Mouse (Mus musculus) forebrain, embryonic 15.5 days (tissue): Measurements from ENCODE around the gene Tnfrsf19. TPM values are rescaled to one million over a fixed set of nuclear protein-coding genes. Genes with fewer than 3 reads are reported as not detected.

Experiments used
- ATAC-seq: fragments of 200-750 bp; cut with Nextera tagmentation; replicated peaks from 2 replicates; pipeline ENCODE4 v1.8.0; 2017; ENCODE audit warnings: mild to moderate bottlenecking, moderate TSS enrichment, moderate library complexity
- H3K27ac ChIP-seq: fragments of 300-500 bp; sonication (generic); replicated peaks from 2 replicates; pipeline ENCODE4 v1.5.1; 2015; ENCODE audit warnings: mild to moderate bottlenecking, inconsistent platforms
- H3K27me3 ChIP-seq: fragments of 300-500 bp; sonication (generic); 2 replicates; pipeline ENCODE4 v1.6.1; 2015; ENCODE audit warnings: inconsistent platforms
- H3K36me3 ChIP-seq: fragments of 300-500 bp; sonication (generic); 2 replicates; pipeline ENCODE4 v1.6.1; 2015; ENCODE audit warnings: mild to moderate bottlenecking, inconsistent platforms
- H3K4me1 ChIP-seq: fragments of 300-500 bp; sonication (generic); 2 replicates; pipeline ENCODE4 v1.6.1; 2015; ENCODE audit warnings: inconsistent platforms
- H3K4me2 ChIP-seq: fragments of 300-500 bp; sonication (generic); replicated peaks from 2 replicates; pipeline ENCODE4 v1.6.1; 2015; ENCODE audit warnings: mild to moderate bottlenecking, inconsistent platforms
- H3K4me3 ChIP-seq: fragments of 300-500 bp; sonication (generic); 2 replicates; pipeline ENCODE4 v1.5.1; 2015; ENCODE audit warnings: mild to moderate bottlenecking, inconsistent platforms
- H3K9ac ChIP-seq: fragments of 300-500 bp; sonication (generic); replicated peaks from 2 replicates; pipeline ENCODE4 v1.6.1; 2015; ENCODE audit warnings: mild to moderate bottlenecking, inconsistent platforms
- H3K9me3 ChIP-seq: fragments of 300-500 bp; sonication (generic); 2 replicates; pipeline ENCODE4 v1.6.1; 2016; ENCODE audit warnings: inconsistent platforms
- WGBS: fragments of 180-500 bp; shearing (Covaris S2); methylation state at CpG from one replicate; pipeline ENCODE4 v1.1.7; 2015; ENCODE audit warnings: mixed read lengths; 5-methylcytosine and 5-hydroxymethylcytosine counted together
- polyA plus RNA-seq: library from polyadenylated mRNA; unstranded; fragments of >200 nt; fragmentation: Nextera tagmentation; extraction: Ambion mirVana; gene quantifications from 2 replicates; pipeline ENCODE4 v1.2.1, GENCODE M21; 2015

The Tnfrsf19 gene
- polyA plus RNA-seq = 45.1 and 50.0 TPM in 2 replicates

DNA sequence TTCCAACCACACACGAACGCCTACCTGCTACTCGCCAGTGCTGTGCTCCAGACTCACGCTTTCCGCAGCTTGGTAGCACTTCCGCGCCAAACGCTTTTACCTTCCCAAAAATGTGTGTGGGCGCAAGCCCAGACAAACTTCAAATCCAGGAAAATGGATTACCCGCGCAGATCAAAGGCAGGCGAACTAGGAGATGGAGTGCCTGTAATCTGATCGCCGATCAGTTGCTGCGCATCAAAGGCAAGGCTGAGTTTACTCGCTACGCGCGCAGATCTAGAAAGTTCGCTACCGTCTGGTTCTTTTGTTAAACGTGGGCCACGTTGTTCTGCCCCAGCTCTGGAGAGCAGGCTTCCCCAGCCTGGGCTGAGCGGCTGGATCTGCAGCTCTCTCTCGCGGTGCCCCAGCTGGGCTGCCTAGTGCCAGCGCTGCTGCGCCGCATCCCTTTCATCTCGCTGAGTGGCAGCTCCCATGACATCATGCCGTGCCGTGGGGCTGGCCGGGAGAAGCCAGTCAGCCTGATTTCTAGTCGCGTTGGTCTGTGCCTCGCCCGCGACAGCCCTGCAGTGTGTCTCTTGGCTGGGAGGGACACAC lies at the start of gene Tnfrsf19:
TSS of gene Tnfrsf19 (minus strand) at position 400 of the 591 bp plus-strand sequence.
- peak; percentile 97 for ATAC-seq
- Histone ChIP-seq H3K9me3 (no peaks in the 10 kb centered on the region), H3K36me3 (no peaks in the 10 kb centered on the region), H3K27me3 (peaks cover 3% of the 10 kb centered on the region; the same call in 1 of the 2 replicates), H3K4me1 (peaks cover 36% of the 10 kb centered on the region), H3K4me2 (peak within 1 kb of the TSS; percentile 68), H3K9ac (peak within 1 kb of the TSS; percentile 51), H3K27ac (peak within 1 kb of the TSS; percentile 73), H3K4me3 (peak within 1 kb of the TSS; percentile 46)
- under 1% methylated on average over 38 of the region's 38 CpGs for WGBS

- H3K4me2 ChIP-seq = no peak overlapping the region
- no peak overlapping the region for H3K27ac ChIP-seq
- H3K36me3 ChIP-seq = no peaks in the 10 kb centered on the region
- ATAC-seq = no peak
- no peaks in the 10 kb centered on the region for H3K27me3 ChIP-seq
- no peaks in the 10 kb centered on the region; the same call in 1 of the 2 replicates for H3K4me1 ChIP-seq
- no peaks in the 10 kb centered on the region for H3K9me3 ChIP-seq
- H3K4me3 ChIP-seq = no peak overlapping the region
- no peak overlapping the region for H3K9ac ChIP-seq
- 71% methylated on average over 3 of the region's 3 CpGs for WGBS
Observed at GRCm38 (mm10) chr14:61092073-61092472, 45.8 kb upstream of the Tnfrsf19 start.

DNA sequence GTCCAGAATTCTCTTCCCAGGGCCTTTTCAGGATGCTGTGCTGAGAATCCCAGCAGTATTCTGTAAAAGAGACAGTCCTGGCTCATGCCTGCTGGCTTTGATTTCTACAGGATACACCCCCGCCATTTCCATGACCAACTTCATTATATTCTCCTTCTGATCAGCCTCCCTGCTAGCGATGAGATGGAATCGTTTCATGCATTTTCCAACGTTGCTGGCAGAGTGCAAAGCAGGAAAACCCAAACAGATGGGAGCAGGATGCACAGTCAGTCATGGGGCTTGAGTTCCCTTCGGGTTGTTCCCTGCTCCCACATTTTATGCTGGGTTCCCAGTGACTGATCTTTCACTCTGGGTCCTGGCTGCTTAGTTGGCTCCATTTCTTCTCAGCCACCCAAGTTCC lies 44.7 kb upstream of the Tnfrsf19 start:
- Histone ChIP-seq H3K27ac (no peak overlapping the region), H3K36me3 (no peaks in the 10 kb centered on the region), H3K27me3 (no peaks in the 10 kb centered on the region), H3K9ac (no peak overlapping the region), H3K4me3 (no peak overlapping the region), H3K9me3 (no peaks in the 10 kb centered on the region), H3K4me1 (no peaks in the 10 kb centered on the region; the same call in 1 of the 2 replicates), H3K4me2 (no peak overlapping the region)
- 67% methylated on average over 5 of the region's 5 CpGs for WGBS
- ATAC-seq = no peak

DNA sequence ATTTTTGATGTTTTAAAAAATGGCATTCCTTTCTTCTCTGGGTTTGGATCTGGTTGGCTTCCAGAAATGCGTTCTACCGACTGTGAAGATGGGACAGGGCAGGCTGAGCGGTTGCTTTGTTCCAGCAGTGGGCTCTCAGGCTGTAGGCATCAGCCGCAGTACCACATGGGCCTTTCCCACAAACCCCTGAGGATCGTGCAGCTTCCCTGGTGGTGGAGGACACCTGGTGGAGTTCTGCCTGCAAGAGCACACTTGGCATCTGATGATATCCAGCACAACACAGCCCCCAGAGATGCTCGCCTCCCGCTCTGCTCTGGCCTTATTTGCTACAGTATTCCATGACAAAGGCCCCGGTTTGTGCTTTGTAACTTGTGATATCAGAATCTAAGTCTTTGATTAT lies 41.9 kb upstream of the Tnfrsf19 start:
- H3K9me3 ChIP-seq = no peaks in the 10 kb centered on the region
- H3K4me2 ChIP-seq = no peak overlapping the region
- no peaks in the 10 kb centered on the region for H3K27me3 ChIP-seq
- ATAC-seq = no peak
- H3K4me3 ChIP-seq = no peak overlapping the region
- no peaks in the 10 kb centered on the region; the same call in 1 of the 2 replicates for H3K4me1 ChIP-seq
- H3K9ac ChIP-seq = no peak overlapping the region
- WGBS = 84% methylated on average over 8 of the region's 8 CpGs
- no peak overlapping the region for H3K27ac ChIP-seq
- H3K36me3 ChIP-seq = no peaks in the 10 kb centered on the region

GRCm38 (mm10) chr14:61085325-61085724 lies 39.0 kb upstream of the Tnfrsf19 start:
- ATAC-seq = no peak
- H3K4me2 ChIP-seq = no peak overlapping the region

GRCm38 (mm10) chr14:61069555-61069954 lies 23.3 kb upstream of the Tnfrsf19 start:
- ATAC-seq = no peak
- 66% methylated on average over 1 of the region's 1 CpGs for WGBS
- no peak overlapping the region for H3K4me2 ChIP-seq
- no peaks in the 10 kb centered on the region for H3K4me1 ChIP-seq
- H3K9me3 ChIP-seq = no peaks in the 10 kb centered on the region
- no peaks in the 10 kb centered on the region for H3K36me3 ChIP-seq
- H3K4me3 ChIP-seq = no peak overlapping the region
- H3K9ac ChIP-seq = no peak overlapping the region
- H3K27me3 ChIP-seq = no peaks in the 10 kb centered on the region
- H3K27ac ChIP-seq = no peak overlapping the region

More at GRCm38 (mm10) chr14:61085325-61085724, 39.0 kb upstream of the Tnfrsf19 start:
- Histone ChIP-seq H3K4me1 (no peaks in the 10 kb centered on the region), H3K27me3 (no peaks in the 10 kb centered on the region), H3K36me3 (no peaks in the 10 kb centered on the region), H3K9ac (no peak overlapping the region), H3K9me3 (no peaks in the 10 kb centered on the region), H3K27ac (no peak overlapping the region), H3K4me3 (no peak overlapping the region)
- 70% methylated on average over 3 of the region's 3 CpGs for WGBS

DNA sequence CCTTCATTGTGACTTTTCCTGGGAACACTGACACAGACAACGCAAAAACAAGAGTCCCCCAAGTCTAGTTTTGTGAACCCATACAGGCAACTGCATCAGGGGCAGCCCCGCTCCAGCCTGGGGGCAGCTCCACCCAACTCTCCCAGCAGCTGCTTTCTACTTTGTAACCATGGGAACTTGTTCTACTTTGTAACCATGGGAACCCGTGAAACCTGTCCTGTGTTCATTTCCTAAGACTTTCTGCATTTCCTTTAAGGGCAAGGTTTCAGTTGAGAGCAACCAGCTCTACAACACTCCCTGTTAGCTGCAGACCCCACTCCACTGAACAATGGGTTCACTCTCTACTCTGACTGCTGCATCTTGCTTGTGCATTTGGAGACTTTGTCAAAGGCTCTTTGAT lies 15.4 kb upstream of the Tnfrsf19 start:
- Histone ChIP-seq H3K27me3 (peaks cover 7% of the 10 kb centered on the region; the same call in 1 of the 2 replicates), H3K4me3 (no peak overlapping the region), H3K4me1 (peaks cover 4% of the 10 kb centered on the region), H3K9ac (no peak overlapping the region), H3K36me3 (no peaks in the 10 kb centered on the region), H3K4me2 (no peak overlapping the region), H3K9me3 (no peaks in the 10 kb centered on the region), H3K27ac (no peak overlapping the region)
- peak; percentile 60 for ATAC-seq
- 14% methylated on average over 3 of the region's 3 CpGs for WGBS

DNA sequence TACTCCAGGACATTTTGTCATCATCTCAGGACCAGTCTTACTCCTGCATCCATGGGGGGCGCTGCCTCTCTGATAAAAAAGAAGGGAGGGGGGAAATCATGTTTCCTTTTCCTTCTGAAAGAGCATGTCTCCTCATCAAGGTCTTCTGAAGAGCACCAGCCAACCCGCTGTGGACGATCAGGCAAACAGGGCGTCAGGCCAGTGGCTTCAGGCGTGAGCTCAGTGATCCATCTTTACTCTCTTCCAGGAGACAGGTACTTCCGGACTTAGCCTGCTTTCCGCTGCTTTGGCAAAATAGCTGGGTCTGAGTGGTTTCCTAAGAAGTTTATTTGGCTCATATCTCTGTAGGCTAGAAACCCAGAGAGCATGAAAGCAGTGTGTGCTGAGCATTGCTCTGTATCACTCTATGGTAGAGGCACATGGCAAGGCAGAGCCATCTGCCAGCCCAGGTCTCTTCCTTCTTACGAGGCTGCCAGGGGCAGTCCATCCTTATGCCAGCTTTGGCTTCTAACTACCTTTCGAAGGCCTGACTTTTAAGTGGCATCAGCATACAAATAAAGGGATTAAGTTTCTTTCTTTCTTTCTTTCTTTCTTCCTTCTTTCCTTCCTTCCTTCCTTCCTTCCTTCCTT lies 13.1 kb upstream of the Tnfrsf19 start:
- Histone ChIP-seq H3K9me3 (no peaks in the 10 kb centered on the region), H3K27me3 (peaks cover 10% of the 10 kb centered on the region; the same call in 1 of the 2 replicates), H3K9ac (no peak overlapping the region), H3K27ac (no peak overlapping the region), H3K4me2 (no peak overlapping the region), H3K36me3 (no peaks in the 10 kb centered on the region), H3K4me3 (no peak overlapping the region), H3K4me1 (peaks cover 18% of the 10 kb centered on the region)
- 91% methylated on average over 9 of the region's 9 CpGs for WGBS
- no peak for ATAC-seq

GRCm38 (mm10) chr14:61056962-61057361 lies 10.7 kb upstream of the Tnfrsf19 start:
- no peak overlapping the region for H3K27ac ChIP-seq
- 0 out of 2 replicates have a peak, but pooled peaks have one; percentile 25 for ATAC-seq
- 18% methylated on average over 11 of the region's 11 CpGs for WGBS
- peak overlapping the region; percentile 51 for H3K4me2 ChIP-seq
- no peak overlapping the region; the same call in 1 of the 2 replicates for H3K9ac ChIP-seq
- H3K9me3 ChIP-seq = no peaks in the 10 kb centered on the region
- peaks cover 10% of the 10 kb centered on the region; the same call in 1 of the 2 replicates for H3K27me3 ChIP-seq
- no peaks in the 10 kb centered on the region for H3K36me3 ChIP-seq
- peaks cover 18% of the 10 kb centered on the region for H3K4me1 ChIP-seq
- H3K4me3 ChIP-seq = peak overlapping the region; percentile 30

DNA sequence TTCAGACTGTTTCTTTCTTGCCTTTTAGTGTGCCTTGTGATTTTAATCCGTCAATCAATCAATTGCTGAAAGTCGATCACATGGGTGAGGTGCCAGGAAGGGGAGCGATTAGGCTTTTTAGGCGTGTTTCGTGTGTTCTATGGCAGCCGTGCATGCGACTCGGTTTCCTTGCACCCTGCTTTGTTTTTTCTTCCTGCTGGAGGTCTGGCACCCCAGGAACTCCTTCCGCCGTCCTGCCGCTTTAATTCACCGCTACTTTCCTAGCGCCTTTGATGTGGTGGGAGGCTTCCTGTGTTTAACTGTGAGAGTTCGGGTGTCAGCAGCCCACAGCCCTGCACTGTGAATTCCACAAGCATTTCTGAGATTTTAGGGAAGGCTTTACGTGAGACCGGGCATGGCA lies 10.2 kb upstream of the Tnfrsf19 start:
- peaks cover 10% of the 10 kb centered on the region; the same call in 1 of the 2 replicates for H3K27me3 ChIP-seq
- H3K9me3 ChIP-seq = no peaks in the 10 kb centered on the region
- H3K27ac ChIP-seq = no peak overlapping the region
- peak overlapping the region; percentile 51 for H3K4me2 ChIP-seq
- WGBS = 2% methylated on average over 16 of the region's 16 CpGs
- H3K4me3 ChIP-seq = peak overlapping the region; percentile 30
- H3K36me3 ChIP-seq = no peaks in the 10 kb centered on the region
- peak overlapping the region; percentile 35 for H3K9ac ChIP-seq
- peak; percentile 35; the same call in 1 of the 2 replicates for ATAC-seq
- peaks cover 18% of the 10 kb centered on the region for H3K4me1 ChIP-seq

GRCm38 (mm10) chr14:61055864-61056263 lies 9.6 kb upstream of the Tnfrsf19 start:
- ATAC-seq = no peak
- H3K4me1 ChIP-seq = peaks cover 18% of the 10 kb centered on the region
- WGBS = 45% methylated on average over 1 of the region's 1 CpGs
- H3K27me3 ChIP-seq = peaks cover 10% of the 10 kb centered on the region; the same call in 1 of the 2 replicates
- H3K4me2 ChIP-seq = peak overlapping the region; percentile 51; the same call in 1 of the 2 replicates
- no peaks in the 10 kb centered on the region for H3K9me3 ChIP-seq
- H3K9ac ChIP-seq = peak overlapping the region; percentile 35; the same call in 1 of the 2 replicates
- H3K27ac ChIP-seq = no peak overlapping the region
- no peak overlapping the region for H3K4me3 ChIP-seq
- H3K36me3 ChIP-seq = no peaks in the 10 kb centered on the region

- H3K4me1 ChIP-seq = peaks cover 19% of the 10 kb centered on the region
- no peaks in the 10 kb centered on the region for H3K36me3 ChIP-seq
- H3K27me3 ChIP-seq = peaks cover 10% of the 10 kb centered on the region; the same call in 1 of the 2 replicates
- no peak overlapping the region for H3K4me2 ChIP-seq
- WGBS = 90% methylated on average over 3 of the region's 3 CpGs
- no peak overlapping the region for H3K9ac ChIP-seq
- ATAC-seq = no peak
- H3K27ac ChIP-seq = no peak overlapping the region
- H3K9me3 ChIP-seq = no peaks in the 10 kb centered on the region
- no peak overlapping the region for H3K4me3 ChIP-seq
Observed at GRCm38 (mm10) chr14:61052163-61052562, 5.9 kb upstream of the Tnfrsf19 start.
